Mouse (Mus musculus) forebrain, embryonic 12.5 days (tissue): ENCODE data around the gene Rsph3a. TPM values are rescaled to one million over a fixed set of nuclear protein-coding genes. Genes with fewer than 3 reads are reported as not detected.
"Not testable (repeated sequence)": the region's sequence is repeated elsewhere in the genome, so short reads cannot be mapped to it uniquely, and the experiment has no call there.

Source experiments
- ATAC-seq: fragments of 200-750 bp; cut with Nextera tagmentation; 2 replicates; pipeline ENCODE4 v1.8.0; 2017; ENCODE audit warnings: moderate TSS enrichment; ENCODE audit not compliant: low FRiP score
- H3K27ac ChIP-seq: fragments of 300-500 bp; sonication (generic); 2 replicates; pipeline ENCODE4 v1.5.1; 2016; ENCODE audit warnings: mild to moderate bottlenecking
- H3K27me3 ChIP-seq: fragments of 300-500 bp; sonication (generic); 2 replicates; pipeline ENCODE4 v1.6.1; 2016; ENCODE audit warnings: mild to moderate bottlenecking
- H3K36me3 ChIP-seq: fragments of 300-500 bp; sonication (generic); replicated peaks from 2 replicates; pipeline ENCODE4 v1.6.1; 2016; ENCODE audit warnings: mild to moderate bottlenecking
- H3K4me1 ChIP-seq: fragments of 300-500 bp; sonication (generic); 2 replicates; pipeline ENCODE4 v1.6.1; 2016
- H3K4me2 ChIP-seq: fragments of 300-500 bp; sonication (generic); 2 replicates; pipeline ENCODE4 v1.6.1; 2016; ENCODE audit warnings: mild to moderate bottlenecking, moderate library complexity
- H3K4me3 ChIP-seq: fragments of 300-500 bp; sonication (generic); replicated peaks from 2 replicates; pipeline ENCODE4 v1.5.1; 2016; ENCODE audit warnings: mild to moderate bottlenecking
- H3K9ac ChIP-seq: fragments of 300-500 bp; sonication (generic); 2 replicates; pipeline ENCODE4 v1.6.1; 2016; ENCODE audit warnings: mild to moderate bottlenecking
- H3K9me3 ChIP-seq: fragments of 300-500 bp; sonication (generic); 2 replicates; pipeline ENCODE4 v1.6.1; 2016
- WGBS: fragments of 180-500 bp; shearing (Covaris S2); methylation state at CpG from one replicate; pipeline ENCODE4 v1.1.7; 2016; 5-methylcytosine and 5-hydroxymethylcytosine counted together
- polyA plus RNA-seq: library from polyadenylated mRNA; unstranded; fragments of >200 nt; fragmentation: Nextera tagmentation; extraction: Ambion mirVana; gene quantifications from 2 replicates; pipeline ENCODE4 v1.2.1, GENCODE M21; 2016

Gene Rsph3a
- polyA plus RNA-seq, 1 experiment from 2014 or later = 58.6 TPM

DNA sequence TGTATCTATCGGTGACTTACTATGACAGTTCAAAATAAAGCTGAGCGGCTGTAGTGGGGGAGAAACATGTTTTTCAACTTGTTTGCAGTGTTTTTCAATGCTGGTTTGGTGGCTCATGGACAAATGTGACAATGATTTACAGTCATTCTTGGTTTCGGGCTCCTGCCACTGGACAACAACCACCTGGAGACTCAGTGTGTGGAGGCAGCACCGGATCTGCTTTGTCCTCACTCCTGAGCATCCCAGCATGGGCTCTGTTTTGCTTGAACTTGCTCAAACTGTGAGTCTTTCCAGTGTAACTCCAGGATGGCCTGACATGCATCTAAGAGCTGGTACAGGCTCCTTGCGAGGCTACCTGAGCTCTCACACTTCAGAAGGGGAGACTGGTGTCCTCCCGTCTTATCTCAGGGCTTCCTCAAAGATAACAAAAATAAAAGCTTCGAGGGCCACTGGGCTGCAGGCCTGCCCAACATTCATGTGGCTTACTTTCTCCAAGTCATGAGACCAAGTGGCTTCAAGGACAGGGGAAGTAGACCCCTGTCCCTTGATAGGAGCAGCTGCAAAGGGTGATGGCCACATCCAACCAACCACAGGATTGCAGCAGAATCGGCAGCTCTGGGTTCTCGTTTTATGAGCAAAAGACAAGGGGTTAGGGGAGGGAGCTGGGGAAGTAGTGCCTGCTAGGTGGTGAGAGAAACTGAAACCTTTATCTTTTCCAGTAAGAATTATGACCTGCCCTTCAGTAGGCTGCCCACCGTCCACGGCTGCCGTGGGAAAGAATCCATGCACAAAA lies 28.4 kb upstream of the Rsph3a start:
- ATAC-seq = no peak
- no peaks in the 10 kb centered on the region for H3K36me3 ChIP-seq
- no peak overlapping the region for H3K4me2 ChIP-seq
- no peaks in the 10 kb centered on the region for H3K4me1 ChIP-seq
- no peak overlapping the region for H3K9ac ChIP-seq
- H3K27me3 ChIP-seq = no peaks in the 10 kb centered on the region
- H3K27ac ChIP-seq = no peak overlapping the region
- no peak overlapping the region for H3K4me3 ChIP-seq
- 82% methylated on average over 12 of the region's 12 CpGs for WGBS
- no peaks in the 10 kb centered on the region for H3K9me3 ChIP-seq

DNA sequence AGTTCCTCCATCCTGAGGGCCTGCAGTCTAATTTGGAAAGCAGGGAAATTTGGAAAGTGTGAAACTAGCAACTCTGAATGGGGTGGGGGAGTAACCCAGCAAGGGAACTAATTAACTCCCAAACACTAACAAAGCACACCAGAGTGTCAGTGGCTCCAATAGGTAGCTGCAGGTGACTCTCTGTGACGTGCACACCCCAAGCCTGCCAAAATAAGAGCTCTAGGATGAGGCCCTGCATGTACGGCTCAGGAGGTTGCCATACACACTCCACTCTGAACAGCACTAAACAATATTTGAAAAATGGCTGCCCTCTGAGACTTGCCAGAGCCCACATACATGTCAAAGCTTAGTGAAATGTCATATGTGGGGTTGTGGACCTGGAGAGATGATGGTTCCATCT lies 27.1 kb upstream of the Rsph3a start:
- no peak overlapping the region for H3K4me3 ChIP-seq
- H3K9ac ChIP-seq = no peak overlapping the region
- 50% methylated on average over 2 of the region's 2 CpGs for WGBS
- H3K4me2 ChIP-seq = no peak overlapping the region
- H3K4me1 ChIP-seq = no peaks in the 10 kb centered on the region
- H3K27ac ChIP-seq = no peak overlapping the region
- H3K9me3 ChIP-seq = no peaks in the 10 kb centered on the region
- H3K27me3 ChIP-seq = no peaks in the 10 kb centered on the region
- no peak for ATAC-seq
- H3K36me3 ChIP-seq = no peaks in the 10 kb centered on the region

DNA sequence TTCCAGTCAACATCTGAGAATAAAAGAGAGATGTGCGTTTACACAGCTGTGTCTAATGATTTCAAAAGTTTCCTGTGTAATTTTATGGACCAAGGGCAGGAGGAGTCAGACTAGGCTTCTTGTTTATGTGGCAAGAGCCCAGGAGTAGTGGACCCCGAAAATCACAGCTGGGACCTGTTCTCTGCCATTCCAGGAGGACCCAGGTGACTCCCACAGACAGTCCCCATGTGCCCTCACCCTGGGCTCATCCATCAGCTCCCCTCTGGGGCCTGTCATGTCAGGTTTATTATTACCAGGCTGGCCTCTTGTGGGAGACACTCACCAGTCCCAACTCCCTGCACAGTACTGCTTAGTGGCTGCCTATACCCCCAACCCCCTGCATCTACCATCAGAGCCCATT lies 26.2 kb upstream of the Rsph3a start:
- Histone ChIP-seq H3K27ac (no peak overlapping the region), H3K4me3 (no peak overlapping the region), H3K4me1 (no peaks in the 10 kb centered on the region), H3K4me2 (no peak overlapping the region), H3K36me3 (no peaks in the 10 kb centered on the region), H3K9me3 (no peaks in the 10 kb centered on the region), H3K9ac (no peak overlapping the region), H3K27me3 (no peaks in the 10 kb centered on the region)
- no peak for ATAC-seq
- 79% methylated on average over 2 of the region's 2 CpGs for WGBS

DNA sequence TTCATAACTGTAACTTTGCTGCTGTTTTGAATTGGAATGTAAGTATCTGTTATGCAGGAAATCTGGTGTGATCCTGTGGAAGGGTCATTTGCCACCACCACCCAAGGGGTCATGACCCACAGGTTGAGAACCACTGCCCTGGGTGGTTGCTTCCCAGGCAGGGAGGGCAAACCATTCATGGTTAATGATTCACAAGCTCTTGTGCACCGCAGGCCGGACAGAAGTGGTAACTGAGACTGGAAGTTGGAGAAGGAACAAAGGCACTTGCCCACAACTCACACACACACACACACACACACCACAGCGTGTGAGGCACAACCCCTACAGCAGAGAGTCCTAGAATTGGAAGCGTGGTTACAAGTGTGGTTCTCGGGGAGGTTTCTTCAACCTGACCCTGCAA lies 22.9 kb upstream of the Rsph3a start:
- Histone ChIP-seq H3K4me3 (no peak overlapping the region), H3K9me3 (no peaks in the 10 kb centered on the region), H3K4me2 (no peak overlapping the region), H3K9ac (no peak overlapping the region), H3K27ac (no peak overlapping the region), H3K27me3 (no peaks in the 10 kb centered on the region), H3K36me3 (no peaks in the 10 kb centered on the region), H3K4me1 (no peaks in the 10 kb centered on the region)
- WGBS = 95% methylated on average over 5 of the region's 5 CpGs
- ATAC-seq = no peak

DNA sequence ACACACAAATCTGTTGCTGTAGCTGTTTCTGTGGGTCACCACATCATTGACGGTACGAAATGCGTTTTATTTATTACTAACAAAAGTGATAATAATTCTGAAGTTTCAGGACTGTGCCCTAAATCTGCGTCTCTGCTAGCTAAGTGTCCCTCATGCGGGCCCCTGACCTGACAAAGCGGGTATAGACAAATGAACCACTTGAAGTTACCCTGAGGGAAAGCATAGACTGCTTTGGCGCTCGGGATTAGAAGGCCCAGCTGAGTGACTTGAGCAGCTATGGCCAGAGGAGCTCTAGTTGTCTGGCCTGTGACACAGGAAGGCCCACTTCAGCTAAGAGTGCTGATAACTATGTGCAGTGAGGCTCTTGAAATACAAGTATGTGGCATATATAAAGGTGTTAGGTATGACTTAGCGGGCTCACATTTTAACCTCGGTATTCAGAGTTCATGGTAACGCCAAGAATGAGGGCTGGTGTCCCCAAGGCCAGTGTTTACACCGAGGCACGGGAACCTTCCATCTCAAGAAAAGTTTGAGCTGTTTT lies 21.2 kb upstream of the Rsph3a start:
- no peak overlapping the region for H3K27ac ChIP-seq
- no peaks in the 10 kb centered on the region for H3K36me3 ChIP-seq
- ATAC-seq = no peak
- H3K27me3 ChIP-seq = no peaks in the 10 kb centered on the region
- H3K4me2 ChIP-seq = no peak overlapping the region
- H3K4me3 ChIP-seq = no peak overlapping the region
- no peaks in the 10 kb centered on the region for H3K9me3 ChIP-seq
- H3K4me1 ChIP-seq = no peaks in the 10 kb centered on the region
- H3K9ac ChIP-seq = no peak overlapping the region
- WGBS = 88% methylated on average over 13 of the region's 13 CpGs

DNA sequence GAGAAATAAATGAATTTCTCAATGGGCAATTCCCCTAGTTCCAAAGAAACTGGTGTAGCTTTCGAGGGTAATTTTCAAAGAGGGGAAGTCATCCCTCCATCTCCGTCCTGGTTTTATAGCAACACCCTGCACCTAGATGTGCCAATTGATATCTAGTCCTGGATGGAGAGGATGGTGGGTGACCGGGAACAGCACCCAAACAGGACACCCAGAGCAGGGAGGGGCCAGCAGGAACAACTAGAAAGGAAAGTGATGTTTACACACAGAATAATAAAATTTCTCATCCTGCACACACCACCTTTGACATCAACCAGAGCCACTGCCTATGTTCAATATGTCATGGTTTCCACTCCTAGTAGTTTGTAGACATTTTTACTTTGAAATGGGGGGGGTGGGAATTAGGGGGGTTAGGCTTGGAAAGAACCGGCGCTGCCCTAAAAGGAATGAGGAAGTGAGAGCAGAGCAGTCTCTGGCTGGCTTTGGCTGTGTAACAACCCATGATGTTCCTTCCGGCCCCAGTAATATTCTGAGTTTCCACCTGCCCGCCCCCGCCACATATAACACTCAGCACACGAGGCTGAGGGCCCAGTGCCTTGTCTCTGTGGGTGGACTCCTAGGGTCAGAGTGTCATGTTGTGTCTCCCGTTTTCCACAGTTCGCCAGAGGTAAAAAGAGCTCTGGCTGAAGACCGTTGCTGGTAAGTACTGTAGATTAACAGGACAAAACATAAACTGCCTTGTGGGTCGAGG lies 19.8 kb upstream of the Rsph3a start, which contains the start of gene Tagap:
Gene Tagap, plus strand, starts transcription at position 588 of the 748 bp plus-strand sequence.
- no peak for ATAC-seq
- WGBS = 76% methylated on average over 13 of the region's 13 CpGs

DNA sequence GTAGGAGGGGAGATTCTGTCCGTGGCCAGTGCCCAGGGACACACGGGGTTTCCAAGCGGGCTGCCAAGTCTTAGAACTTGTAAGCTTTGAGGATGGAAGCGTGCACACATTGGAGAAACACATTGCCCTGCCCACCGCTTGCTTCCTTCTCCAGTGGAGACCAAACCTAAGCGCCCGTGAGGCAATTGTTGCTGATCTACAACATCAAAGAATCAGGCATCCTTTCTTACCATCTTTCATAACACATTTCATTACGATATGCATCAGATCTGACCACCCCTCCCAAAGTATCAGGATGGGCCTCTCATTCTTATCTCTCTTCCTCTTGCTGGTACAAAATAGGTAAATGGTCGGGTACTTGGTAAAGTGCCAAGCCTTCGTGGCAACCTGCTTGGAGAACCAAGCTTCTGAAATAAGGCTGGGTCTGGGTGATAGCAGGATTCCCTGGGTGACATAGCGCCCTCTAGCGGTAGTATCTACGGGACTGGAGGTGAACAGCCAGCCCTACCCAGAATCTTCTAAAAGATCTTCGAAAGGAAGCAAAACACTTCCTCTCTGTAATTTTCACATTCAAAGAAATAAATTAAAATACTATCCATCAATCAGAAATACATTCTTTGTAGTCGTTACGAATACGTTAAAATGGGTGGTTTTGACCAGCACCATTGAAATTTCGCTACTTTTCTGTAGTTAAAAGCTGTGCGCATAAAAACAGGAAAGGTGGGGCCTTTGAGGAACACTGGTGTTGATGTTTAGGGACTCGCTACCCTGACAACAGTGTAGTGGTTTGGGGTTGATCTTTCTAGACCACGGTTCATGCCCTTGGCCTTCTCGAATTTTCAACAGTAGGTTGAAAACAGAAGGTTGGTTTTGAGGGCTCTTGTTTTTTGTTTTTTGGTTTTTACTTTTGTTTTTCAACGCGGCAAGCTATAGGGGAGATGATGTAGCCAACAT lies 17.6 kb upstream of the Rsph3a start:
- Histone ChIP-seq H3K9me3 (no peaks in the 10 kb centered on the region), H3K4me1 (peaks cover 8% of the 10 kb centered on the region), H3K27me3 (no peaks in the 10 kb centered on the region), H3K4me3 (no peak overlapping the region), H3K36me3 (no peaks in the 10 kb centered on the region), H3K4me2 (no peak overlapping the region), H3K9ac (no peak overlapping the region), H3K27ac (no peak overlapping the region)
- no peak for ATAC-seq
- WGBS = 72% methylated on average over 24 of the region's 24 CpGs

More for the DNA sequence above, 19.8 kb upstream of the Rsph3a start, which contains the start of gene Tagap:
- no peaks in the 10 kb centered on the region for H3K36me3 ChIP-seq
- no peaks in the 10 kb centered on the region for H3K9me3 ChIP-seq
- H3K27ac ChIP-seq = no peak within 1 kb of the TSS
- H3K9ac ChIP-seq = no peak within 1 kb of the TSS
- H3K4me1 ChIP-seq = no peaks in the 10 kb centered on the region
- no peak within 1 kb of the TSS for H3K4me2 ChIP-seq
- no peak within 1 kb of the TSS for H3K4me3 ChIP-seq
- H3K27me3 ChIP-seq = no peaks in the 10 kb centered on the region

DNA sequence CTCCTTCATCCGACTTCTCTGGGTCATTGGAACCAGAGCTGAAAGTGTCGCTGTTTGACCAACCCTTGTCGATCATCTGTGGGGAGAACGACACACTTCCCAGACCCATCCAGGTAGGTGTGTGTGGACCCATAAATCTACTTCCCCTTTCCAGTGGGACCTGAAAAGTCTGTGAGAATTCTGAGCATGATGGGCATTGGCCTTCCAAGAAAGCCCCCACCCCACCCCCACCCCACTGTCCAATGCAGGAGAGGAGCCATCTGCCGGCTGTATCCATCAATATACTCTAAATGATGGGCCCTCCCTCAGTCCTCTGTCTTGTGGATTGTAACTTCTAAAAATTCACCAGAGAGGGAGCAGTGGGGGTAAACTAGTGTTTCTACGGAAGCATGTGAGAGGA lies 16.8 kb upstream of the Rsph3a start:
- no peak overlapping the region for H3K27ac ChIP-seq
- no peaks in the 10 kb centered on the region for H3K27me3 ChIP-seq
- no peak for ATAC-seq
- H3K9ac ChIP-seq = no peak overlapping the region
- peaks cover 8% of the 10 kb centered on the region for H3K4me1 ChIP-seq
- no peaks in the 10 kb centered on the region for H3K9me3 ChIP-seq
- no peak overlapping the region for H3K4me3 ChIP-seq
- no peak overlapping the region for H3K4me2 ChIP-seq
- 86% methylated on average over 6 of the region's 6 CpGs for WGBS
- H3K36me3 ChIP-seq = no peaks in the 10 kb centered on the region

DNA sequence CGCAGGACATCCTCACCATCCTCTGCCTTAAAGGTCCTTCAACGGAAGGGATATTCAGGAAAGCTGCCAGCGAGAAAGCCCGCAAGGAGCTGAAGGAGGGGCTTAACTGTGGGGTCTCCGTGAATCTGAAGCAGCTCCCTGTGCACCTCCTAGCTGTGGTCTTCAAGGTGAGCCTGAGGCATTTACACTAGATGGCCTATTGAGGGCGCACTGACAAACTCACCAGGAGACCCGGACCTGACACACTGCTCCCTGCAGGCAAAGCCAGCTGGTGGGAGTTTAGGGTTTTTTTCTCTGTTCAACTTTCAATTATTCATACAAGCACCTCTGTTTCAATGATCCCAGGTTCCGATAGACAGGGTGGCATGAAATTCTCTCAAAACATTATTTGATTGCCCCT lies 16.1 kb upstream of the Rsph3a start:
- Histone ChIP-seq H3K27me3 (no peaks in the 10 kb centered on the region), H3K4me3 (no peak overlapping the region), H3K4me2 (no peak overlapping the region), H3K9me3 (no peaks in the 10 kb centered on the region), H3K36me3 (no peaks in the 10 kb centered on the region), H3K9ac (no peak overlapping the region), H3K27ac (no peak overlapping the region), H3K4me1 (peaks cover 8% of the 10 kb centered on the region)
- ATAC-seq = no peak
- WGBS = 26% methylated on average over 8 of the region's 8 CpGs

DNA sequence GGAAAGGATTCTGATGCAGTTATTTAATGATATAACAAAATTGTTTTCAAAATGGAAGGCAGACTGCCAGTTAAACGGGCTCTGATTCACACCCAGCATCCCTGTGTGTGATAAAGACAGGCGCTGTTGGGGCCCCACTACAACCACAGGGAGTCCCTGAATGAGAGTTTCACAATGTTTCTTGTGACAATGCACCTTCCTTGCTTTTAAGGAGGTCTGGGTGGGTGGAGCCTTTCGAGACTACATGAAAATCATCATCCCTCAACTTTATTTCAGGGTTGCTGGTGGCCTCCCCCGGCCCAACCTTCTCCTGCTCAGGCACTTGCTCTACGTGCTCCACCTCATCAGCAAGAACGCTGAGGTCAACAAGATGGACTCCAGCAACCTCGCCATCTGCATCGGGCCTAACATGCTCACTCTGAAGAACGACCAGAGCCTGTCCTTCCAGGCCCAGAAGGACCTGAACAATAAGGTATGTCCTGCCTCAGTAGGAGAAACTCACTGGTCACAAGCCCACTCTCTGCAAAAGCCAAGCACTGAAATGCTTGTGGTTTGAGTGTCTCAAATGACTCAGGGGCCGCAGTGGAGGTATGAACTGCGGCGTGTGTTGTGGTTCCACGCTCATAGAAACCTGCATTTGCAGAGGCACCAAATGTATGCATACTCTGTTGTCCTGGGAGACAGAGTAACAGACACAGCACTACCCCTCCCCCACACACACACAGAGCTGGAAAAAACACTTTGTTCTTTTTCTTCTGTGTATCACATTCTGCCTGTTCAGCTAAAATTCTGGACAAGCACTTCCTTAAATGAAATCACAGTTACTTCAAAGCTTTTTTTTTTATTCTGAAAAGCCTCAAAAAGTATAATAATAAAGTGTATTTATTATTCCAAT lies 14.1 kb upstream of the Rsph3a start:
- no peaks in the 10 kb centered on the region for H3K9me3 ChIP-seq
- no peak overlapping the region for H3K4me2 ChIP-seq
- H3K4me1 ChIP-seq = peaks cover 8% of the 10 kb centered on the region
- no peak overlapping the region for H3K9ac ChIP-seq
- ATAC-seq = no peak
- H3K27ac ChIP-seq = no peak overlapping the region
- WGBS = 74% methylated on average over 13 of the region's 13 CpGs
- H3K27me3 ChIP-seq = no peaks in the 10 kb centered on the region
- H3K36me3 ChIP-seq = no peaks in the 10 kb centered on the region
- no peak overlapping the region for H3K4me3 ChIP-seq

DNA sequence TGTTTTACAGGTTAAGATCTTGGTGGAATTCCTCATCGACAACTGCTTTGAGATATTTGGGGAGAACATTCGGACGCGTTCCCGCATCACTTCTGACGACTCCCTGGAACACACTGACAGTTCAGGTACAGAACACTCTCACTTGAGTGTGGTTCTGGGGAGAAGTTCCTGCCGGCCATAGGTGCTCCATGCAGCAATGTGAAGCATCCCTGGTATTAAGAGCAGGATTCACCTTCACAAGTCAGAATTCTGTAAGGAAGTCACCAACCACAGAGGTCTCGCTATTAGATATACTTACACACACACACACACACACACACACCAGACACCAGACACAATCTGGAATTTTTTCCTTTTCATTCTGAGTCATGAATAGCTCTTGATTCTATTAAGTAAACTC lies 13.3 kb upstream of the Rsph3a start:
- H3K36me3 ChIP-seq, H3K9ac ChIP-seq, H3K27me3 ChIP-seq, H3K27ac ChIP-seq, H3K4me3 ChIP-seq, H3K4me2 ChIP-seq, H3K4me1 ChIP-seq, ATAC-seq, H3K9me3 ChIP-seq: not testable (repeated sequence)
- WGBS = 90% methylated on average over 7 of the region's 8 CpGs
